Mouse (Mus musculus) midbrain, embryonic 12.5 days (tissue): ENCODE data around the gene Knop1. TPM values are rescaled to one million over a fixed set of nuclear protein-coding genes. Genes with fewer than 3 reads are reported as not detected.

Experiments
- polyA plus RNA-seq: library from polyadenylated mRNA; unstranded; fragments of >200 nt; fragmentation: Nextera tagmentation; extraction: Ambion mirVana; gene quantifications from 2 replicates; pipeline ENCODE4 v1.2.1, GENCODE M21; 2016

Knop1 gene
- polyA plus RNA-seq, 1 experiment from 2014 or later = 115 TPM

Other genes starting within 250 kb of the Knop1 start
- 106 and 108 TPM in 2 replicates for gene Gde1, start 150.5 kb downstream of the Knop1 start, polyA plus RNA-seq
- 40.7 and 44.6 TPM in 2 replicates for gene Ccp110, start 143.7 kb downstream of the Knop1 start, polyA plus RNA-seq
- gene Vps35l, start 116.0 kb downstream of the Knop1 start, polyA plus RNA-seq = 89.4 and 95.3 TPM in 2 replicates
- 2.7 and 3.5 TPM in 2 replicates for gene Iqck, start 502 bp downstream of the Knop1 start, polyA plus RNA-seq
- 11.9 and 14.1 TPM in 2 replicates for gene Gprc5b, start 139.0 kb upstream of the Knop1 start, polyA plus RNA-seq